Mouse (Mus musculus) heart, embryonic 16.5 days (tissue): ENCODE measurements around the gene Zc3h7b. TPM values are rescaled to one million over a fixed set of nuclear protein-coding genes. Genes with fewer than 3 reads are reported as not detected.

ENCODE experiments used
- ATAC-seq: fragments of 200-750 bp; cut with Nextera tagmentation; replicated peaks from 2 replicates; pipeline ENCODE4 v1.8.0; 2017; ENCODE audit warnings: moderate number of reproducible peaks; ENCODE audit not compliant: insufficient read depth, low FRiP score; ENCODE audit errors: extremely low read depth
- H3K27ac ChIP-seq: fragments of 300-500 bp; sonication (generic); 2 replicates; pipeline ENCODE4 v1.5.1; 2014; ENCODE audit warnings: mild to moderate bottlenecking, low read length, control low read depth, moderate library complexity
- H3K27me3 ChIP-seq: fragments of 300-500 bp; sonication (generic); 2 replicates; pipeline ENCODE4 v1.6.1; 2014; ENCODE audit warnings: low read length, mixed read lengths; ENCODE audit not compliant: control insufficient read depth, insufficient read depth
- H3K36me3 ChIP-seq: fragments of 300-500 bp; sonication (generic); 2 replicates; pipeline ENCODE4 v1.6.1; 2014; ENCODE audit not compliant: control insufficient read depth, insufficient read depth
- H3K4me1 ChIP-seq: fragments of 300-500 bp; sonication (generic); 2 replicates; pipeline ENCODE4 v1.6.1; 2014; ENCODE audit warnings: low read length, mixed read lengths; ENCODE audit not compliant: control insufficient read depth, insufficient read depth
- H3K4me2 ChIP-seq: fragments of 300-500 bp; sonication (generic); 2 replicates; pipeline ENCODE4 v1.6.1; 2014; ENCODE audit warnings: low read depth, mild to moderate bottlenecking, control low read depth, low read length
- H3K4me3 ChIP-seq: fragments of 300-500 bp; sonication (generic); 2 replicates; pipeline ENCODE4 v1.5.1; 2014; ENCODE audit warnings: mild to moderate bottlenecking, control low read depth, low read length
- H3K9ac ChIP-seq: fragments of 300-500 bp; sonication (generic); 2 replicates; pipeline ENCODE4 v1.6.1; 2014; ENCODE audit warnings: low read length, control low read depth
- H3K9me3 ChIP-seq: fragments of 300-500 bp; sonication (generic); replicated peaks from 2 replicates; pipeline ENCODE4 v1.6.1; 2016; ENCODE audit warnings: low read length; ENCODE audit not compliant: control insufficient read depth
- WGBS: fragments of 180-500 bp; shearing (Covaris S2); extraction: QIAGEN DNeasy Blood & Tissue Kit; methylation state at CpG from one replicate; pipeline ENCODE4 v1.1.7; 2014; 5-methylcytosine and 5-hydroxymethylcytosine counted together
- polyA plus RNA-seq: library from polyadenylated mRNA; unstranded; fragments of >200 nt; fragmentation: Nextera tagmentation; extraction: Ambion mirVana; gene quantifications from 2 replicates; pipeline ENCODE4 v1.2.1, GENCODE M21; 2015

Zc3h7b gene
- polyA plus RNA-seq, 1 experiment from 2014 or later, result 19.2 TPM

DNA sequence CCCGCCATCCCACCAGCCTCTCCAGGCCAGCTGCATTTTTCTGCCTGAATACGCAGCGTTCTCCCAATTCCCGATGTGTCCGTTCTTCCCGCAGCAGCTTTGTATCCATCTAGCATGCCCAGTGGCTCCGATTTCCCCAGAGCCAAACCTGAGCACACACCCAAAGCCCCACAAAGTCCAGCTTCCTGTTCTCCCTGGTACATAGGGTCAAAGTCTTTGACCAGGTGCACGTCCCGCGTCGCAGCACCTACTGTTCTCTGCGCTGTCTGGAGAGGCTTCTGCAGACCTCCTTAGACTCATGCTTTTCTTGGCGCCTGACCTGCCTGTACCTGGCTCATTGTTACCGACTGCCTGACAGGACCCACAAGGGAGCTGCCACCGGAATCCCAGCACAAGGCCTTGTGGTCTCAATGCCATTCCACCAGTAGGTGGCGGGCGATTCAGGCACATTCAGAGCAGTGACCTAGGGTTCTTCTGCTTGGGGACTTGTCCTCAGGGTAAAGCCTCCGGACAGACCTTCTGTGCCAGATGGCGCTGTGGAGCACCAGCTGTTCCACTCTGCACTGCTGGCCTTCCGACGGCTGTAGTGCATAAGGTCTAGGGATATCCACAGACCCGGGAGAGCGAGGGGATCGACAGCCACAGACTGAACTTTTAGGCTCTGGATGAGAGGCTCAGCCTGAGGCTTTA, 86.4 kb downstream of the Zc3h7b start:
- WGBS, result 17% methylated on average over 24 of the region's 24 CpGs
- peak; percentile 80 for ATAC-seq
- no peak overlapping the region for H3K27ac ChIP-seq
- H3K9ac ChIP-seq, result peak overlapping the region; percentile 47; the same call in 1 of the 2 replicates
- no peak overlapping the region for H3K4me3 ChIP-seq
- H3K4me2 ChIP-seq, result peak overlapping the region; percentile 19; the same call in 1 of the 2 replicates
- no peaks in the 10 kb centered on the region for H3K9me3 ChIP-seq
- H3K36me3 ChIP-seq, result no peaks in the 10 kb centered on the region
- peaks cover 39% of the 10 kb centered on the region for H3K4me1 ChIP-seq
- H3K27me3 ChIP-seq, result no peaks in the 10 kb centered on the region

DNA sequence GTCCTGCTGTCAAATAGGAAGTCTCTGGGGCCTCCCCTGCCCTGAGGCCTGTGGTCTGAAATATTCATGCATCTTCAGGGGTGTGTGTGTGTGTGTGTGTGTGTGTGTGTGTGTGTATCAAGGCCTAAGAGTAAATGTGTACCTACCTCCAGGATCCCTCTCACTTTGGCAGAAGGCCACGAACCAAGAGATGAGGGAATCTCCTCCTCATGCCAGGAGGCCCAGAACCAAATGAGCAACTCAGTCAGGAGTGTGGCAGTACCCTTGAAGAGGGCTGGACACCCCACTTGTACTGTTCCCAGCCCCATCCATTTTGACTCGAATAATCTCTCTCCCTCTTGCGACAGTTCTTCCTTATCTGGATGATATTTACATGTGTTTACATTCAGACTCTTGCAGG, 87.4 kb downstream of the Zc3h7b start:
- Histone ChIP-seq H3K27ac (no peak overlapping the region), H3K27me3 (no peaks in the 10 kb centered on the region), H3K4me1 (peaks cover 47% of the 10 kb centered on the region), H3K4me3 (no peak overlapping the region), H3K36me3 (no peaks in the 10 kb centered on the region), H3K4me2 (no peak overlapping the region), H3K9ac (no peak overlapping the region), H3K9me3 (no peaks in the 10 kb centered on the region)
- 79% methylated on average over 3 of the region's 3 CpGs for WGBS
- no peak for ATAC-seq

DNA sequence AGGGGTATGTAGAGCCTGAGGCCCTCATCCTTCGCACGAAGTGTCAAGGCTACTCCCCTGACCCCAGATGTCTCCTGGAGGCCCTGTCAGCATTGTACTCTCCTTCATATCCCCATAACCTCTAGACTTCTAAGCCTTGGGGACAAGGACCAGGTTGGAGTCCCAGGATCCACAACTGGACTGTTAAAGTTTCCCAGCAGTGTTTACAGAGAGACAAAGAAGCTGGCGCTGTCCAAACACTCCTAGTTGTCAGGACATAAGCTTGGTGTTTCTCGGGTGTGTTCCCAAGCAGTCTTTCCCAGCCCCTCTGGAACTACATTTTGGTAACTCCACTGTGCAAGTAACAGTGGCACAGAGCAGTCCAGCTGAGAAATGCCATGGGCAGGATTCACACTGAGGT, 88.6 kb downstream of the Zc3h7b start:
- Histone ChIP-seq H3K4me2 (no peak overlapping the region), H3K36me3 (no peaks in the 10 kb centered on the region), H3K9ac (no peak overlapping the region), H3K4me1 (peaks cover 52% of the 10 kb centered on the region), H3K9me3 (no peaks in the 10 kb centered on the region), H3K27me3 (no peaks in the 10 kb centered on the region), H3K4me3 (no peak overlapping the region), H3K27ac (peak overlapping the region; percentile 76)
- no peak for ATAC-seq
- WGBS, result 81% methylated on average over 4 of the region's 4 CpGs

DNA sequence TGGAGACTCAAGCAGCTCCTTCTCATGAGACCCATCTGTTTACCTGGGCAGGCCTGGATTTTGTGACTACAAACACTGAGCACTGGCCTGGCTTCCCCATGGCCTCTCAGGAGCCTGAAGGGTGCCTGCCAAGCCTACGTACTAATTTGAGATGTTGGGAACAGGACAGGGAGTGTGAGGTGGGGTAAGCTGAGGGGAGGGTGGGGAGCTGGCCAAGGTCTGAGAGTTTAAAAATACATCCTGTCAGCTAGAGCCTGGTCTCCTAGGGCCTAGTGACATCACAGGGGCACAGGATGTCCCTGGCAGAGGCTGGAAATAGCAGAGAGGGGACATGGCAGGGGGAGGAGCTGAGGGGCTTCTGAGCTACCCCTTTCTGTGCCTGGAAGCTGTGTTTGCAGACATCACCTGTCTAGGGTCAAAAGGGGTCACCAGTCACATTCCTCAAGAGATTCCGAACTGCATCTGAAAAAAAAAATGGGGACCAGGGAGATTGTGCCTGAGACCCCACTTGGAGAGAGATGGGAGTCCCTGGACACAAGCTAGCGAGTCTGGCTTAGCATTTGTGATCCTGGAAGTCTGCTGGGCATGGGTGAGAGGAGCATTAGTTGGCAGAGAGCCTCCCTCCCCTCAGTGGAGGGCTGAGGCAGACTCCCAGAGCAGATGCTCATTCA, 89.4 kb downstream of the Zc3h7b start:
- Histone ChIP-seq H3K27me3 (no peaks in the 10 kb centered on the region), H3K9me3 (no peaks in the 10 kb centered on the region), H3K4me2 (no peak overlapping the region), H3K27ac (peak overlapping the region; percentile 76), H3K9ac (peak overlapping the region; percentile 45; the same call in 1 of the 2 replicates), H3K4me3 (no peak overlapping the region), H3K4me1 (peaks cover 60% of the 10 kb centered on the region), H3K36me3 (no peaks in the 10 kb centered on the region)
- ATAC-seq, result peak; percentile 63
- 41% methylated on average over 3 of the region's 3 CpGs for WGBS

DNA sequence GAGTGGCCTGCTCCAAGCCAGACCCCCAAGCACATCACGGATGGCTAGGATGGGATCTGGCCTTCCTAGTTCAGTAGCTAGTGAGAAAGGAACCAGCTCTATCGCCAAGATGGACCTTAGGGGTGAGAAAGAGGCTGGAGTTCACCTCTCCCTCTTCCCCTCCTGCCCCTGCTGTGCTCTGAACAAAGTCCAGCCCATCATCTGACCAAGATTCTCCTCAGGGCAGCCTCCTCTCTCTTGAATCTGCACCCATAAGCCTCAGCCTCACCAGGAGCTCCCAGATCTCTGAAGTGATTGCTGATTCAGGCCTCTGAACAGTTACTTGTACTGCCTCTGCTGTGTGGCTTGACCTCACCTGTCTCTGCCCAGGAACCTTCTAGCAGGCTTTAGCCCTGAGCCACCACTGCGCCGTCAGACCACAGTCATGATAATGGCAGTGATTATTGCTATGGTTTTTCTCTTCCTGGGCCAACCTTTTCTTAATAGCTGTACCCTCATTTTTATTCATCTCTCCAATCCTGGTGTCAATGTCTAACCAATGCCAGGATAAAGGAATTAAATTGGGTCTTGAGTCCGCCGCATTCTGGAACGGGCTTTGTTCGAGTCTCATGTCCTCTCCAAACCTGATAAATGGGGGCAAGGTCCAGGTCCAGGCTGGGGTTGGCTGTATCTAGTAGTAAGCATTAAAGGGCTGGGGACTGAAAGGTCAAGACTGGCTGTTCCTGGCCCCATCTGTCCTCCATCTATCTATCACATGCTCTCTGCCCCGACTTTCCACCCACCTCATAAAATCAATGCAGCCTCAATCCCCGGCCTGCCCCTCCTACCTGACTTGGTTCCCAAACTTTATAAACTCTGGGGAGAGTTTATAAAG, 90.4 kb downstream of the Zc3h7b start:
- ATAC-seq, result no peak
- H3K9ac ChIP-seq, result peak overlapping the region; percentile 74

DNA sequence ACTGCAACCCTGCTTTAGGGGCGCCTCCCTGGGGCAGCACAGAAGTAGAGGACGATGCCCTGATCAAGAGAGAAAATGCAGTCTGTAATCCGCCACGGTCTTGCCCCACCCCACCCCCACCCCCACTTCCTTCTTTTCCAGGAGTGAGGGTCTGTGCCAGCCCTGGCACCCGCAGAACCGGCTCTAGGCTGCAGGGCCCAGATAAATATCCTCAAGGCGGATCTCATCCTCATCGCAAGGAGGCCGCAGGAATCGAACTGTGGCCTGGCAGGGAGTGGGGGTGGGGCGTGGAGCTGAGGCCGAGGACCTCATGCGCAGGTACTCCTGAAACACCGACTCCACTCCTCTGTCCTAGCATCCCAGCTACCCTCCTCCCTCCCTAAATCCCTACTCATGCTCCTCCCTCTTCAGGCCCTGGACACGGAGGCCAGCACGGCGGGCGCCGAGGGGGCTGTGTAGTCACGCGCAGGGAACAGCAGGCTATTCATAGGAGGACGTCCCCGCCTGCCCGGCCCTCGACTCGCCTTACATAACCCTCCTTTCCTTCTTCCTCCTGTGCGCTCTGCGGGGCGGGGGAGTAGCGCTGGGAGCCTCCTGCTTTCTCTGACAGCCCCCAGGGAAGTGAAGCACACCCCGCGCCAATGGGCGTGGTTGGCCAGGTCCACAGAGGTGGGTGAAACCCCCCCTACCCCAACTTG, 91.4 kb downstream of the Zc3h7b start:
- H3K4me2 ChIP-seq, result peak overlapping the region; percentile 72
- peak overlapping the region; percentile 89 for H3K27ac ChIP-seq
- H3K27me3 ChIP-seq, result no peaks in the 10 kb centered on the region
- WGBS, result 1% methylated on average over 33 of the region's 33 CpGs
- peak overlapping the region; percentile 43 for H3K4me3 ChIP-seq
- H3K36me3 ChIP-seq, result no peaks in the 10 kb centered on the region
- H3K9me3 ChIP-seq, result no peaks in the 10 kb centered on the region
- ATAC-seq, result peak; percentile 82
- H3K9ac ChIP-seq, result peak overlapping the region; percentile 74
- peaks cover 71% of the 10 kb centered on the region for H3K4me1 ChIP-seq

More for the DNA sequence above, 90.4 kb downstream of the Zc3h7b start:
- H3K4me2 ChIP-seq, result no peak overlapping the region
- H3K27me3 ChIP-seq, result no peaks in the 10 kb centered on the region
- WGBS, result 73% methylated on average over 10 of the region's 10 CpGs
- peak overlapping the region; percentile 76 for H3K27ac ChIP-seq
- peaks cover 69% of the 10 kb centered on the region for H3K4me1 ChIP-seq
- H3K9me3 ChIP-seq, result no peaks in the 10 kb centered on the region
- H3K36me3 ChIP-seq, result no peaks in the 10 kb centered on the region
- H3K4me3 ChIP-seq, result no peak overlapping the region

DNA sequence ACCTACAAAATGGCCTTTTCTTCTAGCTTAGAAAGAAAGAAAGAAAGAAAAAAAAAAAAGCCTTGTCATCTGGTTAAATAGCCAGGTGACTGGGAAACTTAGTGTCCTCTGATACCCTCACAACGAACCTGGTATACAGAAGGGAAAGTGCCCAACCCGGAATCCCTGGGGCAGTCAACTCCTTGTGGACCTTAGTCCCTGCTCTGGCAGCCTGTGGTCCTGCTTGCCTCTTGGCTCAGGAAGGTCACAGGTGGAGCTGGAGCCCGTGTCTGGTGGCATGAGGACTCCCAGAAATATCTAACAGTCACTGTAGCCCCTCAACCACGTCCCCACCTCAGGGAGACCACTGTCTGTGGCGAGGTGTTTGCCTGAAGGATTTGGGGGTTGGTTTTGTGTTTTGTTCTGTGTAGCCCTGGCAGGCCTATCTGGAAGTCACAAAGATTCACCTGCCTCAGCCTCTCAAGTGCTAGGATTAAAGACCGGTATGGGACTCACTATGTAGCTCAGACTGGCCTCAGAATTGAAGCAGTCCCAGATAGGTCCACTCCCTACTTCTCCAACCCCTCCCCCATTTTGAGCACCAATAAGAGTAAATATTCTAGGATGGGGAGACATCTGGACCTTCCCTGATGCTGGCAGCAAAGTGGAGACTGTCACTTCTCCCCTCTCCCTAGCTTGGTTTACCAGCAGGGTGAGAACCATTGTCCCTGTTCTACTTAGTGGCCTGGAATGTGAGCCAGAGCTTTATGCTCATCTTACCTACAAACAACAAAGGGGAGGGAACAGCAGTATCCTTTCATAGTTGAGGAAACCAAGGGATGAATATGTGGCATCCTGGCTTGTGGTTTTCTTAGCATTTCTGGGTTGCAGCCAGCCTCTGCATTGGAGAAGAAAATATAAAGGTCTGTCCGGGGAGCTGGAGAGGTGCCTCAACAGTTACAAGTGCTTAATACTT, 92.4 kb downstream of the Zc3h7b start:
- Histone ChIP-seq H3K4me3 (no peak overlapping the region; the same call in 1 of the 2 replicates), H3K4me2 (peak overlapping the region; percentile 72), H3K36me3 (no peaks in the 10 kb centered on the region), H3K4me1 (peaks cover 65% of the 10 kb centered on the region), H3K9ac (no peak overlapping the region; the same call in 1 of the 2 replicates), H3K27ac (peak overlapping the region; percentile 89), H3K27me3 (no peaks in the 10 kb centered on the region), H3K9me3 (no peaks in the 10 kb centered on the region)
- WGBS, result 61% methylated on average over 7 of the region's 7 CpGs
- ATAC-seq, result no peak
